Mouse (Mus musculus): ENCODE measurements around the gene Slc30a7.

The Slc30a7 gene

DNA sequence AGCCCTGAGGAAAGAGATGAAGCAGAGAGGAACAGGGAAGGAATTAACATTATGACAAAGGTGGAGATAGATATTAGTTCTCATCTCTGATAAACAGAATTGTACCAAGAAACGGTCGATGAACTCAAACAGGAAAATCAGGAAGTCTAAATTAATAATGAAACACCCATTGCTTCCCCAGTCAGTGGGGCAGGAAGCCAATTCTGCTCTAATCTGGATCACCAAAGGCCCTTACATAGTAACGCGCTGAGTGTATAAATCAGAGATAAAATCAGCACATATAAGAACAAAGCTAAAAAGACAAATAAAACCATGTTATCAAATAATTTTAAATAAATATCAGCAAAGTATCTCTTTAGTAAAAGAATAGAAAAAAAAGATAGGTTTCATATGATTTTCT is 15.1 kb downstream of the Slc30a7 start:
- DNase-seq (ENCODE audit: low spot score in 2 of 2), result no peak

DNA sequence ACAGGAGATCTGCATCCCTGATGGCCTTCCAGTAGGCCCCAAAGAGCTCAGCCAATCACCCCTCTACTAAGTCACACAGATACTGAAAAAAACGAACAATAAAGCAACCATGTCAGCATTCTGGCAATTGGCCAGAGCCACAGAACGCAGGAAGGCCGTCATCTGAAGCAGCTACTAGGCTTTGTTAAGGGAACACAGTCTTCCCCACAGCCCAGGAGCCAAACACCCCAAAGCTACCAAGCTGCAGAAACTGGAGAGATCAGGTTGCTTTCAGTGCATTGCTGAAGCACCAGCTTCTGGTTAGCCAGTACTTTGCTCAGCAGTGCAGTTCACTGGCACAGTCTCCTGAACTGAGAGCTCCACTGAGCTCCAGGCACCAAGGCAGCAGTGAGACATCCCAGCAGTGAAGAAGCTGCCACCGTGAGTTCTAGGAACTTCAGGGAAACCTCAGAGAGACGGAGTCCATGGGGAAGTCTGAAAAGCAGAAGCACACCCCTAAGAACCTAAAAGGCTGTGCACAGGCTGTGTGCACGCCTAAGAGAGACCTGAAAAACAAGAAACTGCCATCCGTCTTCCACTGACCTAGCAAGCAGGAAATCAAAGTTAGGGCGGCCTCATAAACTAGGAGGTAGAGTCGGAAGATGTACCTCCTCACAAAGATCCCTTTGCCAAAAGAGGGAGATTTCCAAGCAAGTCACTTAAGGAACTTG is 21.9 kb downstream of the Slc30a7 start:
- no peak for DNase-seq (ENCODE audit: low spot score in 2 of 2)

DNA sequence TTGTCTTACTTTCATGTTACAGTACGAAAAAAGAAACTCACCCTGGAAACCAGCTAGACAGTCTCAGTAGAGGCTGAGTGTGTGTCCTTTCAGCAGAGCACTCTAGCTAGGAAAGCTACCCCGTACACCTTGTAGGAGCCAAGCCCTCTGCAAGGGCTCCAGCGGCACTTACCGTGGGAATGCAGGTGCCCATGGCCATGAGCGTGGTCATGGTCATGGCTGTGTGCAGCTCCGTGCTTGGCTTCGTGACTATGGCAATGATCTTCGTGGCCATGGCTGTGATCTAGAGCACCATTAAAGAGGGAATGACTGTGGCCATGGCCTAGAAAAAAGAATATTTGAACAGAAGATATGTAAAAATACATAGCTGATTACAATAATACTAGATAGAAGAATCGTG is 22.6 kb downstream of the Slc30a7 start:
- DNase-seq (ENCODE audit: low spot score in 2 of 2), result no peak

DNA sequence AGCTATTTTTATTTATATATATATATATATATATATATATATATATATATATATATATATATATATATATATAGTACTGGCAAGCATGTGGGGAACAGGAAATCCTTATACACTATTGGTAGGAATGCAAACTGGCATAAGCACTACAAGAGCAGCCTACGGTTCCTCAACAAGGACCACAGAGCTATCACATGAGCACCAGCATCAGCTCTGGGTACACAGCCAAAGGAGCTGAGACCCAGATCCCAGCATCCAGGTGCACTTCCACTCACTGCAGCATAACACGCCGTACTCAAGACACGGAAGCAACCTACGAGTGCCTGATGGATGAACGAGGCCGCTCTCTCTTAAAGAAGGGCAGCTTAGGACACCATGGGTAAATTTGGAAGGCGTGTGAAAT is 24.0 kb downstream of the Slc30a7 start:
- DNase-seq (ENCODE audit: low spot score in 2 of 2), result no peak

DNA sequence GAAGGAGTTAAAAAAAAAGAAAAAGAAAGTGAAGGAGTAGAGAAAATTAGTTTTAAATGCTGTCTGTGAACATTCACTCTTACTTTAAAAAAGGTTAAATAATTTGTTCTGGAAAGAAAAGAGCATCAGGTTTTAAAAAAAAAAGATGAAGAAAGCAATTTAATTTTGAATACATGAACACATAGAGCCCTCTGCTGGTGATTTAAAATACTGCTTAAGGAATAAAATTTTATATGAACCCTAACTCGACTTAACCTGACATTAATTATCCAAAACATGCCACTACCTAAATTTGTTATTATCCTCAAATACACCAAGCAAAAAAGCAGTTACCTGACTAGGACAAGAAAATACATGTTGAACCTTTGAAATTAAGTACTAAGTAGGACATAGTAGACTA is 28.2 kb downstream of the Slc30a7 start:
- no peak for DNase-seq (ENCODE audit: low spot score in 2 of 2)

DNA sequence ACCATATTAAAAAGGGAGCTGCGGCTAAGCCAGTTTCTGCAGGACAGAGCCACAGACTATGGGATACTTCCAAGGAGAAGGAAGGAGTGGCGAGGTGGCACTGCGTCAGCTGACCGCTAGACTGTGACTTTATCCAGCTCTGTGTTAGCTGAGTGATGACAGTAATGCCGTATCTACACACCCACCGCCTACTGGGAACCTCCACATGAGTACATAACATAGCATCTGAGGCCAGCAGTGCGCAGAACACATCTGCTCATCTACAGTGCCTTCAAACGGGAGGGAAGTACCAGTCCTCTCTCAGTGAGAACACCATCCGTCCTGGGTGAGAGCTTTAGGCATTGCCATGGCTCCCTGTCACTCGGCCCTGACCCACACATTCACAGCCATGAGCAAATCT is 32.2 kb downstream of the Slc30a7 start:
- DNase-seq (ENCODE audit: low spot score in 2 of 2), result no peak

DNA sequence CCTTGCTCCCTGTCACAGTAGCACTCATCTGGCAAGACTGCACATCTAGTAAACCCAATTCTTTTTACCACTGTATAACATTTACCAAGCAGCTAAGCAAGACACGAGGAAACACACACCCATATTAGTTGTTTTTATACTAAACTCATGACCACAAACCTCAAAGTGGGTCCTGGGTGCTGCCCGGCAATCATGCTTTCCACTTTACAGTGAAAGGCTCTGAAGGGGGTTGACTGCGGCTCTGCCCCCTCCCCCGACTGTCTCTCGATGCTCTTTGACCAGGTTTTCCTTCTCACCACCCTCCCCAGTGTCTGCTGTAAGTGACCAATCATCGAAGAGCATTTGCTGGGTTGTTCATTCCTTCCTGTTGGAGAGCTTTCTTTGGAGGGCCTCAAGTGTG is 33.0 kb downstream of the Slc30a7 start:
- DNase-seq (ENCODE audit: low spot score in 2 of 2), result no peak

DNA sequence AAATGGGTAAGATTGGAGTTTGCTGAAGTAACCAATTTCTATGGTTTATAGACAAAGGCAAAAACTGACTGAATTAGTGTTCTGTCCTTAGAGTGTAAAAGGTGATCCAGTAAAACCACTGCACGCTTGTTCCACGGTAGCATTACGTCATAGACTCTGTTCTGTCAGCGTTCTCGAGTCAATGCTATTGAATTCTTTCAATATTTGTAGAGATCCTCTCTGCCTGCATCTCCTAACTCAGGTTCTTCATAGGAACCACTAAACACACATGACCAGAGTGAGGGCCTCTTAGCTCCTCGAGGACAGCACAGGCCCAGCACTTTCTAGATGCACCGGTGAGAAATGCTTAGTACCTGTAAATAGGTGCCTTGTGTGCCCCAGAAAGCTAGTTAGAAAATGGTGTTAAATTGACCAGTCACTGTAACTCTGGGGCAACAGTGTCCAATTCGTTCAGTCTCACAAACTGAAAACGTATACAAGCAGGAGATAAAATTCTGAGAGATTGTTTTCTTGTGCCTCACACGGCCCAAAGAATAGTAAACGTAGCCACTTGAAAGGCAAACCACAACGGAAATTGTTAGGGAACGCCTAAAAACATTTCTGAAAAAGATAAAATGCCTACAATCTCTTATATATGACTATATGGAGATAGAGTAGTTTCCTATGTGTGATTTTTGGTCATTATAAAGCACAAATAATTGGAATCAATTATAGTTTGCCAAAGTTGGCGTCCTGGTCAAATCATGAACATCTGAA is 35.1 kb downstream of the Slc30a7 start:
- no peak for DNase-seq (ENCODE audit: low spot score in 2 of 2)

DNA sequence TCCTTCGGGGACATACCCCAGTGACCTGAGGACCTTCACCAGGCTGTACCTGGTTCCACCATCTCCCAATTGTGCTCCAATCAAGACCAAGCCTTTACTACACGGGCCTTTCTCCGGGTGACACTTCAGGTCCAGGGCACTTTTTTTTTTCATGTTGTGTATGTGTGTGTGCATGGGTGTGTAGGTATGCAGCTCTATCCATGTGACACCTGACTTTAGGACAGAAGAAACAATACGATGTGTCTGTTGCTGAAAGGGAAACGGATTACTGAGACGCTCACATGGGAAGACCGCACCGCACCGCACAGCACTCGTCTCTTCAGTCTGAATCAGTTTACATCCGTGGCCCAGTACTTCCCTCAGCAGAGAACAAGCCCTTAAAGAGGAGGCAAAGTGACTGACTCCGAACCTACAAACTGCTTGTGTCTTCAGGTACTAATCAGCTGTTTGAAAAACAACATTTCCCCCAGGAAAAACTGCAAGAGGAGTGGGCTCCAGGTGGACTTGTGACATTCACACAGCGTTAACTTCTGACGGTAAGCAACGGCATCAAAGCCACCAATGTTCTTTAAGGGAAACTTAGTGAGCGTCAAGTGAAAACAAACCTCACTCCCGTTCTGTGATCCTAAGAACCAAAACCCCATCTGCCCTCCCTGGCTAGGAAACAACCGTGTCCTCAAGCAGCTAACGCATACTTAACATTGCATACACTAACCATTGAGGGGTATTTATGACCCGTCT is 36.0 kb downstream of the Slc30a7 start:
- DNase-seq (ENCODE audit: low spot score in 2 of 2), result no peak

DNA sequence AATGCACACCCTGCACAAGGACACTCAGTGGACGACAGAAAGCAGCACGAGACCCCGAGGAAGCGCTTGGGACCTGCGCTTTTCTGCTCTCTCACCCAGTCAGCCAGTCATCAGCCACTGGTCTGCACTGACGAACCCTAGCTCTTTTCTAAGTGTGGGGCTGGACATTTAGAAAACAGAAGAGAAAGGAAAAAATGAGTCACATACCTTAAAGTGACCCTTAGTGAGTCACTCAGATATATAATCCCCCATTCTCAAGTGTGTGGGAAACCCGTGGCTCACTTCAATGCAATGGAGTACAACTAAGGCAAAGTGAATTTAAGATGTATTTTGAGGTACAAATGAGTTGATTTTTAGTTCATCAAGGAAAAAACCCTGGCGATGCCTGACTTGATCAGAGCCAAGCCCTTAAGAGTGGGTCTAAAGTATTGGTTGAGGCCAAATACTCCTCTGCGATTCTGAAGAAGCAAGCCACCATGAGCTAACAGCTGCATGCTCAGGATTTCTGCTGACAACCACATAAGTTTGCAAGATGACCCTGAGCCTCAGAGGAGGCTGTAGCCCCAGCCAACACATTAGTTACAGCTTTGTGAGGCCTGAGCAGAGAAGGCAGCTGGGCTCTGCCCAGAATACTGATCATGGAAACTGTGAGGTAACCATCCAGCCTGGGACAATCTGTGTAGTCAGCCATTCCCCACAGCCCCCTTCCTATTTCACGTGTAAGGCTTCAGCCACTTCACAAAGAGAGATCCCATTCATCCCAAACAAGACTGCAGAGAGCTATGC is 38.3 kb downstream of the Slc30a7 start:
- no peak for DNase-seq (ENCODE audit: low spot score in 2 of 2)

DNA sequence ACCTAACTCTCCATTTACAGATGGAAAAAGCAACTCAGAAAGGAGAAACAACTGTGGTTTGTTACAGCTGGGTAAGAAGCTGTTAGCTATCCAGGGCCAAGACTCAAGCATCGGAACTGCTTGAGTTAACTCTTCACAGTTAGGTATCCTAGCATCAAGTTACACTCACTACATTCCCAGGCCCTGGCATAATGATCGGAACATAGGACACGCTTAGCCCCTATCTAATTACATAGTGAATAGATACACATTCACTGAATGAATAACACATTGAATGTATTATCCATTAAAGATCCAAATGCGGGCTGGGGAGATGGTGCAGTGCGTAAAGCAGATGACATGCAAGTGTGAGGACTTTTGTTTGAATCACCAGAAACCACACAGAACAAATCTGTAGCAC is 43.1 kb downstream of the Slc30a7 start:
- DNase-seq (ENCODE audit: low spot score in 2 of 2), result no peak

DNA sequence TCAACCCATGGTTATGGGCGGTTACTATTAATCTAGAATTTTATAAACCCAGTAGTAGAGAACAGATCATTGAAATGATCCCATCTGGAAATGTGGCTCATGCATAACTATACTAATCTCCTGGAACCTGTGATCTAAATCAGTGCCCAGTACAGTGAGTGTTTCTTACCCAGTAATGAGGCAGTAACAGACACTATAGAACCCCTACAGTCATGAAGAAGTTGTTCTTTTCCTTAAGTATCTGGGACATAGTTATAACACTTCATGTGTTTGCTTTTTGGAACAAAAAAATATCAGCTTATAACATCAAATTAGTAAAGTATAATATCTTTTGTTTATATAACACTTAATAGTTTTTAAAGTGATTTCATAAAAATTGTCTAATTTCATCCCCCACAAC is 43.6 kb downstream of the Slc30a7 start:
- no peak for DNase-seq (ENCODE audit: low spot score in 2 of 2)

DNA sequence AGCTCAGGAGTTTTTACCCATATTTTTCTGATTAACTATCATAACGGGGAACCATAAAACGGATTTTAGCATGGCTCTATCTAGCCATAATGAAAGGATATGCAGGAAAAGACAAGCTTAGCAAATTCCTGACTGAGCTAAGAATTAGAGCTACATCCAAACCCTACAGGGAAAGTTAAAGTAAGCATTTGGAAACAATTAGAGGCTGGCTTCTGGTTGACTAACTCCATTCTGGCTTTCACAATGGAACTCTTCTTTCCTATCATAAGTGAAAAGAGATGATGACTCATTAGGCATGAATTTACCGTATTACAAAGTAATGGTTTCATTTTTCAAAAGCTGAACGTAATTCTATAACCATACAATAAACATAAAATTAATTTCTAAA is 45.2 kb downstream of the Slc30a7 start:
- DNase-seq (ENCODE audit: low spot score in 2 of 2), result no peak

DNA sequence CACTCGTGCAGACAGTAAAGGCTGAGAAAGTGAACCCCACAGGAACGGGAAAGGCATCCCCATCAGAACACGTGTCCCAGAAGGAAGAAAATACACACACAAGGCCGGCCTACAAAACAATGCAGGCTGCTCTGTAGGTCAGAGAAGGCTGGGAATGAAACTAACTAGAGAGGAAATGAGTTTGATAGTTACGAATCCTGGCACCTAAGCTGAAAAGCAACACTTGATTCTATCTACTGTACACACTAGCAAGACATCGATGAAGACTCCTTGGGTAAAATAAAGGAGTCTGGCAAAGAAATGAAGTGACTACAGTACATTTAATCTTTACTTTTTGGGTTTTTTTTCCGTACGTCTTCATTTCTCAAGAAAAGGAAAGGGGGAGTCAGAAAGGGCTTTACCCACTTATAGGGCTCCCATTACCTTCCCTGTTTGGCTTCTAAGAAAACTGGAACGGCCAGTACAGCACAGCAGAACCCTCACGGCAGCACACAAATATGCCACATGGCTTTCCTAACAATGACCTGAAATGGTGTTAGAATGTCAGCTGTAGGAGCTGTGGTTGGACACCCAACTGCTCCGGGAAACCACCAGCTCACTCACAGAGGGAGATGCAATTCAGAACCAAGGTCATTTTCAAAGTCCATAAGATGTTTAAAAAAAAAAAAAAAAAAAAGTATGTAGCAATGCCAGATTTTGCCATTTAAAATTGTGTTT is 45.7 kb downstream of the Slc30a7 start:
- no peak for DNase-seq (ENCODE audit: low spot score in 2 of 2)

DNA sequence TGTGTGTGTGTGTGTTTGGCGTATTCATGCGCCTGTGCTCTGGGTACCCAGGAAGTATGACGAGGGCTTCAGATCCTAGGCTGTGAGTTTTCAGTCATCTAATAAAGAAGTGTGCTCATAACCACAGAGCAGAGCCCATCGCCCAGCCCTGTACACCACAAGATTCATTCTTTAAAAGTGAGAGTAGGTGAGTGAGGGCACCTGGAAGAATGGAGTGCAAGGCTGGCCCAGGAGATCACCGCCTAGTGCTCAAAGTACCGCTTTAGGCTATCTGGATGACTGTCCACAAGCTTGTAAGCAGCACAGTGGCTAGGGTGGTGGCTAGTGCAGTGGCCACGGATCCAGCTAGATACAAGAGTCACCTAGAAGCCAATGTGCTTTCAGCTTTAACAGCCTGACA is 50.0 kb downstream of the Slc30a7 start:
- DNase-seq (ENCODE audit: low spot score in 2 of 2), result no peak

DNA sequence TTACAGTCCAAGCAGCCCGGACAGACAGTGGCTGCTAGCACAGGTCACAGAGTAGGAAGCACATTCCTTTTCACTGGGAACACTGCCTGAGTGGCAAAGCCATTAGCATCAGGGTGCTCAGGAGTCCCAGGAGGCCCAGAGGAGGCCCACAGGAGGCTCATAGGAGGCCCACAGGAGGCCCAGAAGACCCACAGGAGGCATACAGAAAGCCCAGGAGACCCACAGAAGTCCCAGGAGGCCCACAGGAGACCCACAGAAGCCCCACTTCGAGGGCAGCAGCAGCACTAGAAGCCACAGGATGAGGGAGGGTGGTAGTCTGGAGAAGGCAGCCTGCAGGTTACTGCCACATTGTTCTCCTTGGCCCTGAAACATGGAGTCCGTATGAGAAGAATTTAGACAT is 54.1 kb downstream of the Slc30a7 start:
- no peak for DNase-seq (ENCODE audit: low spot score in 2 of 2)

DNA sequence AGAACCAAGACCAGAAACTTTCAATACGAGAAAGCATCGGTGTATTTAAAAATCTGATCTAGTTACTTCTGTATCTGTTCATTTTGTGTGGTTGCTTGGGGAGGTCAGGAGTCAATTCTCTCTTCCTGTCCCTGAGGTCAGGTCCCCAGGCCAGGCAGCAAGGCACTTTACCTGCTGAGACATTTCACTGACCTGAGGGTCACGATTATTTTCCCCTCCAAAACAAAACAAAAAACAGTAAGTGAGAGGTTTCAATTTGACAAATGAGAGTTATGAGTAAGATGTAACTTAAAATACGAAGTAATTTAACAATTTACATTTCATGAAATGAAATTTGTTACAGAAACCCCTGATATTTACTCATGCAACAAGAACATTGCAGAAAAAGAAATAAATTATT is 54.9 kb downstream of the Slc30a7 start:
- no peak for DNase-seq (ENCODE audit: low spot score in 2 of 2)

DNA sequence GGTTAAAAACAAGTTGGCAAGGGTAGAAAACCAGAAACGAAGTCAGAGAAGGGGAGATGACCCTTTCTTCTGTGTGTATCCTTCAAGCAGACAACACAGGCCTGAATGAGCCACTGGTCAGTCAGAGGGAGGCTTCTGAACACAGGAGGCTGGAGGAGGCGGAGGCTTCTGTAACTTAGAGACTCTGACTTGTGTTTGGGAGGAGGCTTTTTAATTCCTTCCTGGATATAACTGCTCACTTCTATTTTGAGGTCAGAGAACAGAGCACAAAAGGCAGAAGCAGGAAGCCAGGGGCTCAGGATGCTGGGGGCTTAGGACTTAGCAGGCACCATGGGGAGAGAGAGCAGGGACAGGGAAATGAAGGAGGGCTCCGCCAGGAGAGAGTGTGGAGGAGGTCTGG is 56.0 kb downstream of the Slc30a7 start:
- DNase-seq (ENCODE audit: low spot score in 2 of 2), result no peak

DNA sequence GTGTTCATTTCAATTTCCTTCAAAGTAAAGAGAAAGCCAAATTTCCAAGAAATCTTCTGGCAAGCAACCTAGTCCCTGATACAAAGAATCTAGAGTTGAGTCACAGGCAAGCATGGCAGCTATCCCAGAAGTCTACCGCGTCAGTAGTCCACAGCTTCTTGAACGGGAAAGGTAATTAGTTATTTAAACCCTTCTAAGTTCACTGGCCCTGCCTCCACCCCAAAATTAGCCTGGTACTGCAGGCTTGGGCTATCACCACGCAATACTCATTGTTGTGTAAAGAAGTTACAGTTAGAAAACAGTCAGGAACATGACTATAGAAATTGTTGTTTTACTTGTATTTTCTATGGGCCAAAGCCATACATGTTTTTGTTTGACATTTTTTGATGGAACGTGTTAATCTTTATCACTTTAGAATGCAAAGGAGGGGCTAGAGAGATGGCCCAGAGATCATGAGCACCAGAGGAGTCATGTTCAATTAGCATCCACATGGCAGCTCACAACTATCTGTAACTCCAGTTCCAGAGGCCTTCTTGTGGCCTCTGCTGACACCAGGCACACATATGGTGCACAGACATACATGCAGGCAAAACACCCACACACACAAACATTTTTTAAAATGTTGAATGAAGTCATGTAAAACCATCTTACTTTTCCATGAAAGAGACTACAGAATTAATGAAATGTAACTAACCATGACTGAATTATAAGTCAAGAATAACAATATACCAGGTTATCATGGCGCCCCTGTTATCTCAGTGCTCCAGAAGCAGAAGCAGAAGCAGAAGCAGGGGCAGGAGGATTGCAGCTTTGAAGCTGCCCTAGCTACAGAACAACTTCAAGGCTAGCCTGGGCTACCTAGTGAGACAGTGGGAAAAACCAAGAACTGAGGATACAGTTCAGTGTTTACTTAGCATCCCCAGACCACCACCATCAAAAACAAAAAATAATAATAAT is 57.0 kb downstream of the Slc30a7 start:
- no peak for DNase-seq (ENCODE audit: low spot score in 2 of 2)

DNA sequence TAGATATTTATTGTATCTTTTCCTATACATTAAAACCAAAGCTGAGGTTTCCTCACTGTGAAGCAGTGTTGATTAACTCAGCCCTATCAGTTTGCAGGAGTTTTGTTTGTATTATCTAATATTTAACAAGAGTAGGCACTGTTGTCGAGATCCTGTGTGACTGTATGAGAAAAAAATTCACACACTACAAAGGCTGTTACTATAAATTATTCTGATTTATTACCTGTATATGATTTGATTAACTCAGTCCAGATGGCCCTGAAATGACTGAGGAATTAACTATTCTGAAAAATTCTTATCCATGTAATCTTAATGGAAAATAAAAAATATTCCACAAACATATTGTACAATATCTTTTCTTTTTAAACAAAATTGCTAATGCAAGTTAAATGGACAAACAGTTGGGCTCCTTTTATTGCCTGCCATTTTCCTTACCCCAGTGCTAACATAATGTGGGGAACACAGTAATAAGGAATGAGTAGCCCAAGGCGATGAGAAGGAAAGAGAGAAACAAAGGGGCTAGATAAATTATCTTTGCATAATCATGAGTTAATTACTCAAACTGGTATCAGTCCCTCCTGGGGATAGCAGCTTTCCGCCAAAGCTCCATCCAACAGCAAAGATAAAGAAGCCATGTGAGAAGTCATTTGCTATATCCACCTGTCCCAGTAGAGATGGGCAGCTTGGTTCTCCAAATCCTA is 57.8 kb downstream of the Slc30a7 start:
- DNase-seq (ENCODE audit: low spot score in 2 of 2), result no peak

Measured in urinary bladder, postnatal 4 days (tissue).